Mouse (Mus musculus): ENCODE measurements around the gene Nrtn.
A peak's percentile ranks its signal among the peaks of the same experiment; 100 is the strongest.

Gene Nrtn

GRCm38 (mm10) chr17:56757416-56758123 lies at the start of gene Nrtn:
Nrtn (minus strand) TSS chr17:56757530.
- DNase-seq (ENCODE audit: low spot score): no peak

DNA sequence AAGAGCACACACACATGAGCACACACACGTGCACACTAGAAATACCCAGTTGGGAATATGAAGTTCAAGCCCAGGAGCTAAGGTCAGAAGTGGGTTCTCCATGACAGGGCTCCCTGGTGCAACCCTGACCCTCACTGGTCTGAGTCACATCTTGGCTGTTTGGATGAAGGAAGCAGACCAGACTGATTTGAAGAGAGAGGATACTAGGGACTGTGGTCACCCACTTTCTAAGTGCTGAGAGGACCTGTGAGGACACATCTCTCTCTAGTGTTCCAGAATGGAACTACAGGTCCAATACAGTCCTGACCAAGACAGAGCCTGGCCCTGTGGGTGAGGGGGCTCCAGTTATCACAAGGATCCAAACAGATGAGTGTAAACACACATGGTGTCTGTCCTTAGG lies 48.5 kb upstream of the Nrtn start:
- DNase-seq (ENCODE audit: low spot score): no peak

DNA sequence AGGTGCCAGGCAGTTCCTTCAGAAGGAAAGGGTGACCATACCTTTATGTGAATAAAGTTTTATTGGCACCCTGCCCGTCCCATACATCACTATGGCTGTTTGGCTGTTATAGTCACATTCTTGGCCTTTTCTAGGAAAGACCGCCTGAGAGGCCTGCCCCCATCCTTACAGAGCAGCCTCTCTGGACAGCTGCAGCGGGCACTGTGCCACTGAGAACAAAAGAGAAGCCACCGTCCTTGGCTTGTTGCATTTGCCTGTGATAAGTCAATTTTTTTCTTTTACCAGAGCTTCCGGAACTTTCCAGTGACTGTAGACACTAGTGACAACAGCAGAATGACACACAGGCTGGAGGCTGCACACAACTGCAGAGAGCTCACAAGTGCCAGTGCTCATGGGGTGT lies 47.6 kb upstream of the Nrtn start:
- DNase-seq (ENCODE audit: low spot score): no peak

DNA sequence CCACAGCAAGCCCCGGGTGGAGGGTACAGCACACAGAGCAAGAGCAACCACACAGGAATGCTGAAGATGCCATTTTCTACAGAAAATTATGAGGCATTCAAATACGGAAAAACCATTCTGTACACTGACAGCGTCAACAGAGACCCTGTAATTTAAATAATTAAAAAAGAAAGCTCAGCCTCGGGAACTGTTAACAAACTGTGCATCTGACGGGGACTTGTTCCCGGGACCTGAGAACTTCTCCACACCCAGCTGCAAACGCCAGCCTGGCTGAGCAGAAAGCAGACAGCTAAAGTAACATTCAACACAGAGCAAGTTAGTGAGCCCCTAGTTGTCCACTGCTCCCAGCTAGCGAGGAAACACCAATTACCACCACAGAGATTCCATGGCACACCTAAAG lies 44.7 kb upstream of the Nrtn start:
- DNase-seq (ENCODE audit: low spot score): no peak

- no peak for DNase-seq (ENCODE audit: low spot score)
Observed at GRCm38 (mm10) chr17:56799276-56799675, 41.9 kb upstream of the Nrtn start.

- DNase-seq (ENCODE audit: low spot score): no peak
Observed at GRCm38 (mm10) chr17:56793614-56794319, 36.4 kb upstream of the Nrtn start.

DNA sequence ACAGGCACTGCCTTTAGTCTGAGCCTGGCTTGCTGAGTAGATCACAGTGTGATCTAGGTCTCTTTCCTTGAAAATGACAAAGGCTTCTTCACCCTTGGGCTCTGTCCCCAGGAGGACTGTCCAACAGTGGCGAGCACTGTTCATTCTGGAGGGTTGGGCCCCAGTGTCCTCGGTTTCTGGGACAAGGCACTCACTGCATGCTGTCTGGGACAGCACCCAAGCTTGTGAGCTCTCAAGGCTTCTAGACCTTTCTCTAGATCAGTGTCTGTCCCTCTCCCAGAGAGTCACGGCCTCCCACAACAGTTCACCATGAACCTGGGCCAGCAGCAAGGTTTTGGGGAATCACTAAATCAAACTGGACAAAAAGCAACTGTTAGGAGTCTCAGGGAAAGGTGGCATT lies 35.3 kb upstream of the Nrtn start:
- DNase-seq (ENCODE audit: low spot score): no peak

- DNase-seq (ENCODE audit: low spot score): no peak
Observed at GRCm38 (mm10) chr17:56789286-56789685, 32.0 kb upstream of the Nrtn start.

- no peak for DNase-seq (ENCODE audit: low spot score)
Observed at GRCm38 (mm10) chr17:56788886-56789285, 31.6 kb upstream of the Nrtn start.

DNA sequence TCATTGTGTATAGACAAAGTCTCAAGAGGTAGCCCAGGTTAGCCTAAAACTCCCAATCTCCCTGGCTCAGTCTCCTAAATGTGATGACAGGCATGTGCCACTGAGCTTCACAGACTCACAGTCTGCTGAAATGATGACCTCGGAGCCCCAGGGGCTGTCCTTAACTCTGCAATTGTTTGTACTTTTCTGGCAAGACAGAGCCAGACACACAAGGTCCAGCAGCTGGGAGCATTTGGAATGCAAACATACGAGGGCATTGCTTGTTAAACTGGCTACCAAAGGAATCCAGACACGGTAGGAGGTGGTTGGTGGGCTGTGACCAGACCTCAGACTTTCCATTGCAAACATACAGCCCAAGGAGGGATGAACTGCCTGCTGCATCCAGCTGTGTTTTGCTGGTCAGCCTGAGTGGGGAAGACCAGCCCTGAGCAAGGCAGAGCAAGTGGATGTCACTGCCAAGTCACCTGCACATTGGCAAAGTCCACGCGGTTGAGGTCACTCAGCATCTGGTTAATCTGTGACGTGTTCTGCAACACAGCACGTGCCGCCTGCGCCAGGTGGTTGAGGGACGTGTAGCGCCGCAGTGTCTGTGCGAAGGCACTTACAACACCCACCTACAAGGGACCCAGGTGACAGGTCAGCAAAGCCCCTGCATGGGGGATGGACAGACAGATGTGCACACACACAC lies 23.1 kb upstream of the Nrtn start:
- no peak for DNase-seq (ENCODE audit: low spot score)

- no peak for DNase-seq (ENCODE audit: low spot score)
Observed at GRCm38 (mm10) chr17:56778779-56779362, 21.5 kb upstream of the Nrtn start.

GRCm38 (mm10) chr17:56777568-56777967 lies 20.2 kb upstream of the Nrtn start:
- DNase-seq (ENCODE audit: low spot score): no peak

GRCm38 (mm10) chr17:56769950-56770349 lies 12.6 kb upstream of the Nrtn start, which contains the start of gene Prr22:
Prr22 (plus strand) TSS chr17:56770250.
- DNase-seq (ENCODE audit: low spot score): no peak

DNA sequence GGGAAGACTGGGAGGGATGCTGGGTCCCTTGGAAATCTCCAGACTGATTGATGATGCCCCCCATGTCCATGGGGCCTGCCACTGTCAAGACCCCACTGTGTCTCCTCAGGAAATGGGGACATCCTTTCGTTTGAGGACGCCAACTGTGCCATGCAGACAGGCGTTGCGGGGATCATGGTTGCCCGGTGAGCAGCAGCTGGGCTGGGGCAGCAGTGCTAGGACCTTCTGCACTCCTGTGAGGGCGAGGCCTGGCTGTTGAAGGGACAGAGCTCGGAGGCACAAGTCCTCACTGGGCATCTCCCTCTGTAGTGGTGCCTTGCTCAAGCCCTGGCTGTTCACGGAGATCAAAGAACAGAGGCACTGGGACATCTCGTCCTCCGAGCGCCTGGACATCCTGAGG lies 11.6 kb upstream of the Nrtn start:
- DNase-seq (ENCODE audit: low spot score): no peak

DNA sequence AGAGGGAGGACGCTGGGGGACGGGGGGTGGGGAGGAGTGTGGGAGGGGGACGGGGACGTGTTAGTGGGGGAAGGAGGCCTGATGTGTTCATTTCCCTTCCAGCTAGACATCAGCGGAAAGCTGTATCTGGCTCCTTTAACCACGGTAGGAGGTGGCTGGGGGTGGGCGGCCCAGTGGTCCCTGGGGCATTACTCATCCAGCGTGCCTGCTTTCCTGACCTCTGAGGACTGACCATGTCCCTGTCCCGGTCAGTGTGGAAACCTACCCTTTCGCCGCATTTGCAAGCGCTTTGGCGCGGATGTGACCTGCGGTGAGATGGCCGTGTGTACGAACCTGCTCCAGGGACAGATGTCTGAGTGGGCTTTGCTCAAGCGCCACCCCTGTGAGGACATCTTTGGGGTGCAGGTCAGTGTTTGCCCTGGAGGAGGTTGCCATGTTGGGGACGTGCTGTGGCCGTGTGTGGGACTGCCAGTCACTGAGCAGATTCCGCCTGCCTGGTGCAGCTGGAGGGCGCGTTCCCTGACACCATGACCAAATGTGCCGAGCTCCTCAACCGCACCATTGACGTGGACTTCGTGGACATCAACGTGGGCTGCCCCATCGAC lies 10.3 kb upstream of the Nrtn start:
- DNase-seq (ENCODE audit: low spot score): no peak

- DNase-seq (ENCODE audit: low spot score): no peak
Observed at GRCm38 (mm10) chr17:56766631-56767405, 9.5 kb upstream of the Nrtn start.

DNA sequence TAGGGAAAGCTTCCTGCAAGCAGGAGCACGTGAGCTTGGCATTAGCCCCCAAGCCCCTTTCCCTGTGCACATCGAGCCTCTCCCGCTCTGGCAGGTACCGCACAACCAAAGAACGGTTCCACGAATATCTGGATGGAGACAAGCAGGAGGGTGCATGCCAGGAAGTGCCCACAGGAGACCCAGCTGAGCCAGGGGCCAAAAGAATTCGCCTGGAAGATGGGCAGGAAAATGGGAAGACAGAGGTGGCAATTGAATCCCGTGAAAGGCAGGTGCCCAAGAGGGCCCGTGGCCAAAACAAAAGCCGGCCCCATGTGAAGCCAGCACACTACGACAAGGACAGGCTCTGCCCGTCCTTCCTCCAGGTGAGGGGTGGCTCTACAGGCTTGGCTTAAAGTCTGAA lies 8.1 kb upstream of the Nrtn start:
- DNase-seq (ENCODE audit: low spot score): no peak

GRCm38 (mm10) chr17:56764474-56765354 lies 7.4 kb upstream of the Nrtn start, which contains the start of gene Dus3l:
Dus3l (plus strand) TSS chr17:56764757.
- DNase-seq (ENCODE audit: low spot score): peak; percentile 83

DNA sequence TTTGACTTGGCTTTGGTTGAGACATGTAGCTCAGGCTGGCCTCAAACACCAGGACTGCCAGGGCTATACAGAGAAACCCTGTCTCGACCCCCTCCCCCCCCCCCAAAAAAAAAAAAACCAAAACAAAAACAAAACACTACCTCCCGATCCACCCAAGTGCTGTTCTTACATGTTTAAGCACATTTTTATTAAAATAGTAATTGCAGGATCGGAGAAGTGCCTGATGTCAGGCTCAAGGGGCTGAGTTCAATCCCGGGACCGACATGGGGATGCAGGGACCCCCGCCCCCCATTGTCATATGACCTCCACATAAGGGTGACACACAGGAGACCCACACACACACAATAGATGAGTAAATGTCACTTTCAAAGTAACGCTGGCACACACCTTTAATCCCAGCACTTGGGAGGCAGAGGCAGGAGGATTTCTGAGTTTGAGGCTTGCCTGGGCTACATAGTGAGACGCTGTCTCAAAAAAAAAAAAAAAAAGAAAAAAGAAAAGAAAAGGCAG lies 6.5 kb upstream of the Nrtn start:
- DNase-seq (ENCODE audit: low spot score): no peak

All from layer of hippocampus, adult 9-10 months (tissue).